Mouse (Mus musculus): ENCODE results near the gene Cox5b. TPM values are rescaled to one million over a fixed set of nuclear protein-coding genes. Genes with fewer than 3 reads are reported as not detected.

Gene Cox5b
- total and polyA plus RNA-seq, 2 experiments from 2014 or later: 302 to 761 TPM

- ATAC-seq (no peak), DNase-seq (no peak)
- H3K27ac ChIP-seq (ENCODE audit: low read depth, low read length): no peak overlapping the region
- H3K9me3 ChIP-seq (ENCODE audit: low read length): no peaks in the 10 kb centered on the region
- H3K9ac ChIP-seq: no peak overlapping the region
- no peak overlapping the region for H3K4me3 ChIP-seq (ENCODE audit: low read depth, low read length)
- TF ChIP-seq CTCF (IDR thresholded peaks at IDR 0.05; ENCODE audit: low read depth): no peak
- no peaks in the 10 kb centered on the region for H3K27me3 ChIP-seq (ENCODE audit: insufficient read depth, low read length)
- no peaks in the 10 kb centered on the region for H3K36me3 ChIP-seq (ENCODE audit: insufficient read depth)
- no peaks in the 10 kb centered on the region for H3K4me1 ChIP-seq (ENCODE audit: insufficient read depth)
- no peak overlapping the region for H3K4me2 ChIP-seq (ENCODE audit: low read depth)
- WGBS: 95% methylated on average over 10 of the region's 10 CpGs
These were observed 20.0 kb upstream of the Cox5b start for GRCm38 (mm10) chr1:36671260-36671659.

- no peaks in the 10 kb centered on the region for H3K9me3 ChIP-seq (ENCODE audit: low read length)
- H3K36me3 ChIP-seq (ENCODE audit: insufficient read depth): no peaks in the 10 kb centered on the region
- H3K4me3 ChIP-seq (ENCODE audit: low read depth, low read length): no peak overlapping the region
- no peak overlapping the region for H3K9ac ChIP-seq
- no peak overlapping the region for H3K4me2 ChIP-seq (ENCODE audit: low read depth)
- ATAC-seq: no peak
- 50% methylated on average over 16 of the region's 16 CpGs for WGBS
- no peak for TF ChIP-seq CTCF (IDR thresholded peaks at IDR 0.05; ENCODE audit: low read depth)
- H3K27ac ChIP-seq (ENCODE audit: low read depth, low read length): no peak overlapping the region
- no peak for DNase-seq
- H3K27me3 ChIP-seq (ENCODE audit: insufficient read depth, low read length): no peaks in the 10 kb centered on the region
- H3K4me1 ChIP-seq (ENCODE audit: insufficient read depth): no peaks in the 10 kb centered on the region
These were observed 18.4 kb upstream of the Cox5b start for GRCm38 (mm10) chr1:36672648-36673350.

- 70% methylated on average over 3 of the region's 3 CpGs for WGBS
- H3K9me3 ChIP-seq (ENCODE audit: low read length): no peaks in the 10 kb centered on the region
- DNase-seq: no peak
- no peak overlapping the region for H3K27ac ChIP-seq (ENCODE audit: low read depth, low read length)
- no peak for TF ChIP-seq CTCF (IDR thresholded peaks at IDR 0.05; ENCODE audit: low read depth)
- no peak overlapping the region for H3K4me3 ChIP-seq (ENCODE audit: low read depth, low read length)
- no peaks in the 10 kb centered on the region for H3K36me3 ChIP-seq (ENCODE audit: insufficient read depth)
- ATAC-seq: no peak
- H3K4me2 ChIP-seq (ENCODE audit: low read depth): no peak overlapping the region
- no peaks in the 10 kb centered on the region for H3K27me3 ChIP-seq (ENCODE audit: insufficient read depth, low read length)
- H3K9ac ChIP-seq: no peak overlapping the region
- no peaks in the 10 kb centered on the region for H3K4me1 ChIP-seq (ENCODE audit: insufficient read depth)
These were observed 16.3 kb upstream of the Cox5b start for GRCm38 (mm10) chr1:36674936-36675335.

- WGBS: 44% methylated on average over 7 of the region's 7 CpGs
- no peak for ATAC-seq
- H3K9ac ChIP-seq: no peak overlapping the region
- no peak for TF ChIP-seq CTCF (IDR thresholded peaks at IDR 0.05; ENCODE audit: low read depth)
- no peak for DNase-seq
- H3K4me3 ChIP-seq (ENCODE audit: low read depth, low read length): no peak overlapping the region
- no peaks in the 10 kb centered on the region for H3K36me3 ChIP-seq (ENCODE audit: insufficient read depth)
- no peaks in the 10 kb centered on the region for H3K4me1 ChIP-seq (ENCODE audit: insufficient read depth)
- no peak overlapping the region for H3K27ac ChIP-seq (ENCODE audit: low read depth, low read length)
- H3K9me3 ChIP-seq (ENCODE audit: low read length): no peaks in the 10 kb centered on the region
- H3K27me3 ChIP-seq (ENCODE audit: insufficient read depth, low read length): no peaks in the 10 kb centered on the region
- H3K4me2 ChIP-seq (ENCODE audit: low read depth): no peak overlapping the region
These were observed 10.4 kb upstream of the Cox5b start for GRCm38 (mm10) chr1:36680893-36681292.

- Histone ChIP-seq H3K27me3 (ENCODE audit: insufficient read depth, low read length) (no peaks in the 10 kb centered on the region), H3K9me3 (ENCODE audit: low read length) (no peaks in the 10 kb centered on the region), H3K9ac (no peak within 1 kb of the TSS), H3K4me2 (ENCODE audit: low read depth) (no peak within 1 kb of the TSS), H3K36me3 (ENCODE audit: insufficient read depth) (no peaks in the 10 kb centered on the region), H3K4me3 (ENCODE audit: low read depth, low read length) (no peak within 1 kb of the TSS), H3K4me1 (ENCODE audit: insufficient read depth) (no peaks in the 10 kb centered on the region), H3K27ac (ENCODE audit: low read depth, low read length) (no peak within 1 kb of the TSS)
- no peak for TF ChIP-seq CTCF (IDR thresholded peaks at IDR 0.05; ENCODE audit: low read depth)
- WGBS: 94% methylated on average over 39 of the region's 39 CpGs
- no peak for ATAC-seq
- no peak for DNase-seq
These were observed 8.5 kb upstream of the Cox5b start, which contains the start of gene Fam178b for GRCm38 (mm10) chr1:36682620-36683355. Gene Fam178b (minus strand): TSS chr1:36683183.

GRCm38 (mm10) chr1:36683810-36684467, 7.3 kb upstream of the Cox5b start:
- H3K9me3 ChIP-seq (ENCODE audit: low read length): no peaks in the 10 kb centered on the region
- no peak overlapping the region for H3K4me2 ChIP-seq (ENCODE audit: low read depth)
- no peaks in the 10 kb centered on the region for H3K4me1 ChIP-seq (ENCODE audit: insufficient read depth)
- H3K27ac ChIP-seq (ENCODE audit: low read depth, low read length): no peak overlapping the region
- no peaks in the 10 kb centered on the region for H3K27me3 ChIP-seq (ENCODE audit: insufficient read depth, low read length)
- peak; percentile 91 for TF ChIP-seq CTCF (IDR thresholded peaks at IDR 0.05; ENCODE audit: low read depth)
- H3K4me3 ChIP-seq (ENCODE audit: low read depth, low read length): no peak overlapping the region
- no peaks in the 10 kb centered on the region for H3K36me3 ChIP-seq (ENCODE audit: insufficient read depth)
- peak; percentile 91 for DNase-seq
- no peak overlapping the region for H3K9ac ChIP-seq
- ATAC-seq: peak; percentile 92
- WGBS: 7% methylated on average over 13 of the region's 13 CpGs

Measured in forebrain, postnatal 0 days (tissue).